Mouse (Mus musculus): ENCODE measurements around the gene Nnmt.

DNA sequence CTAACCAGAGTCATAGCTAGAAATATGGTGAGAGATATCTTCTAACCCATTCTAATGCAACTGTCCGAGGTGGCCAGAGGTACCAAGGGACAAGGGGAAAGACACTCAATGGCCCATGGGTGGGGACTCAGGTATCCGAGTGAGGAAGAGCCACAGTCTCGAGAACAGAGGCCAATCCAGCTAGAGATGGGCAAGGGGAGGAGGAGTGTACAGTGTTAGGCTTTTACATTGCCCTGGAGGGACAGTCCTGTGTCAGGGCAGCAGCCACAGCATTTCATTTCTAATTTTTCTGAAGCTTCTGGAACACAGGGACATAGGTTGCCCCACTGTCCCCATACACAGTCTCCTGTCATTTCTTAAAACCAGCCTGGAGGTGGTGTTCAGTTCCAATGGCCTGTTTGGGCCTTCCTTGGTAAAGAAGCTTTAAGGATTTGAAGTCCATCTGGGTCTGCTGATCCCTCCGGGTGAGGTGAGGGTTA lies 40.7 kb upstream of the Nnmt start:
- TF ChIP-seq CTCF (IDR thresholded peaks at IDR 0.05; ENCODE audit: extremely low read depth, insufficient read depth, low read length) (no peak), POLR2A (IDR thresholded peaks at IDR 0.05; ENCODE audit: extremely low read depth, insufficient read depth, low read length) (no peak)

All from cortical plate, adult 2 months (tissue).